ENCODE assay signal across 9 mouse cellular contexts in the genomic region with DNA sequence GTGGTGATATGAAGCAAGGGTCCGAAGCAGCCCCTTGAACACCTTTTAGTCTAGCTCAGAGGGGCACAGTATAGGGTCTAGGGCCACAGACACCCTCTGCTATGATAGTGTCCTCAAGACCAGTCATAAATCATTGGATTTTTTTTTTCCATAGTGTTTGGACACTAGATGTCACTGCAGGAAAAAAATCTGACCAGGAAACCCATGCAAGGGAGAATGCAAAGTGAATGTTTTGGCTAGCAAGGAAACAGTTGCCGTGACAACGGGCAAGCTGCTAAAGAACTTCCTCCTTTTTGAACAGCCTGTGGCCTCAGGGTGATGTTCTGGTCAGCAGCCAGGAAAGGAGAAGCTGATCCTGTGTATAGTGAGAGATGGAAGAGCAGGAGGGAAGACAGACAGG.
A peak's percentile ranks its signal among the peaks of the same experiment; 100 is the strongest.
DNase-seq lines count a peak whose midpoint lies in the region; ATAC-seq and TF ChIP-seq lines count a peak whose summit lies in the region.
"Had no signal": no experiment of that assay in that cellular context is flagged by ENCODE, and none has a peak within 500 bp of the region (broad histone marks: within the 10 kb centered on the region; RNA-seq: fewer than 3 reads in every experiment).

No protein-coding gene starts in this region.

- 0 out of 2 replicates have a peak, but pooled peaks cover 2% of the 10 kb centered on the region for H3K4me1 ChIP-seq in hindbrain, embryonic 14.5 days (replicated peaks; ENCODE audit: control insufficient read depth, insufficient read depth, low read length)
- no peaks in the 10 kb centered on the region for H3K4me1 ChIP-seq in thymus, adult 2 months (replicated peaks; ENCODE audit: control insufficient read depth, insufficient read depth, low read length)

- no peak for TF ChIP-seq CTCF in thymus, adult 2 months (IDR thresholded peaks at IDR 0.05; ENCODE audit: borderline replicate concordance, control insufficient read depth, extremely low read depth, insufficient read depth, low read length, poor library complexity)

- no peak overlapping the region for H3K27ac ChIP-seq in hindbrain, embryonic 14.5 days
- no peak overlapping the region for H3K27ac ChIP-seq in thymus, adult 2 months (ENCODE audit: control insufficient read depth, insufficient read depth, low read length)
- H3K27ac ChIP-seq: embryonic facial prominence, embryonic 13.5 days had no signal

- DNase-seq in ZHBTc4 (ENCODE audit: low read depth, low spot score) = peak; percentile 66
- peak; percentile 57 for DNase-seq in cerebellum, adult 8-10 months
- DNase-seq in hindbrain, embryonic 14.5 days (ENCODE audit: low spot score) = peak; percentile 89
- peak; percentile 40 to 55 for DNase-seq in layer of hippocampus, postnatal 25 days (ENCODE audit: extremely low spot score in 1 of 2, low spot score in 1 of 2)
- peak; percentile 77 to 78 for DNase-seq in lung, postnatal 4 days
- DNase-seq in right cerebral cortex, postnatal 25 days = peak; percentile 52
- DNase-seq in thymus, adult 2 months = no peak

- no peak for TF ChIP-seq POLR2A in thymus, adult 2 months (IDR thresholded peaks at IDR 0.05; ENCODE audit: control insufficient read depth, extremely low read depth, insufficient read depth, low read length, poor library complexity)

- WGBS in hindbrain, embryonic 14.5 days = 41% methylated on average over 3 of the region's 3 CpGs
- 2% methylated on average over 3 of the region's 3 CpGs for WGBS in thymus, adult 2 months

- H3K27me3 ChIP-seq in hindbrain, embryonic 14.5 days (ENCODE audit: control insufficient read depth, insufficient read depth, low read length) = no peaks in the 10 kb centered on the region
- no peaks in the 10 kb centered on the region for H3K27me3 ChIP-seq in thymus, adult 2 months (ENCODE audit: control insufficient read depth, insufficient read depth, low read length)
- H3K27me3 ChIP-seq: embryonic facial prominence, embryonic 13.5 days had no signal

- H3K4me3 ChIP-seq in hindbrain, embryonic 14.5 days (replicated peaks; ENCODE audit: low read length) = no peak overlapping the region
- no peak overlapping the region for H3K4me3 ChIP-seq in thymus, adult 2 months (ENCODE audit: control insufficient read depth, insufficient read depth, low read length)
- H3K4me3 ChIP-seq: embryonic facial prominence, embryonic 13.5 days had no signal

- H3K4me2 ChIP-seq in hindbrain, embryonic 14.5 days (replicated peaks) = no peak overlapping the region
- H3K4me2 ChIP-seq: embryonic facial prominence, embryonic 13.5 days had no signal

- no peaks in the 10 kb centered on the region for H3K9me3 ChIP-seq in hindbrain, embryonic 14.5 days (ENCODE audit: control insufficient read depth, low read length)
- H3K9me3 ChIP-seq: embryonic facial prominence, embryonic 13.5 days had no signal

- no peaks in the 10 kb centered on the region for H3K36me3 ChIP-seq in hindbrain, embryonic 14.5 days (replicated peaks; ENCODE audit: control insufficient read depth, insufficient read depth)
- no peaks in the 10 kb centered on the region for H3K36me3 ChIP-seq in thymus, adult 2 months (ENCODE audit: control insufficient read depth, insufficient read depth, low read length)
- H3K36me3 ChIP-seq: embryonic facial prominence, embryonic 13.5 days had no signal

- H3K9ac ChIP-seq in hindbrain, embryonic 14.5 days = no peak overlapping the region
- H3K9ac ChIP-seq: embryonic facial prominence, embryonic 13.5 days had no signal

- ATAC-seq in frontal cortex, adult (ENCODE audit: low TSS enrichment) = peak; percentile 83
- ATAC-seq in hindbrain, embryonic 14.5 days (ENCODE audit: low FRiP score) = peak; percentile 88
